ENCODE assay signal across 26 mouse cellular contexts in genomic region chr15:31332541-31333163, GRCm38 (mm10). TPM values are rescaled to one million over a fixed set of nuclear protein-coding genes. Genes with fewer than 3 reads are reported as not detected.
DNase-seq lines count a peak whose midpoint lies in the region; ATAC-seq and TF ChIP-seq lines count a peak whose summit lies in the region.
"Had no signal": no experiment of that assay in that cellular context is flagged by ENCODE, and none has a peak within 500 bp of the region (broad histone marks: within the 10 kb centered on the region; RNA-seq: fewer than 3 reads in every experiment).

No protein-coding gene starts in this region.

- no peak for DNase-seq in layer of hippocampus, adult 2 months (ENCODE audit: low spot score in 2 of 2)
- no peak for DNase-seq in layer of hippocampus, postnatal 10 days (ENCODE audit: low spot score in 2 of 2)
- peak; percentile 64 for DNase-seq in A20 (ENCODE audit: low read depth, low spot score)
- DNase-seq in forebrain, embryonic 14.5 days (ENCODE audit: low spot score), result no peak
- no peak for DNase-seq in adrenal gland, adult (ENCODE audit: inconsistent age in 2 of 2, low spot score in 1 of 2)
- DNase-seq in gastrocnemius, adult 18-20 months (ENCODE audit: low spot score), result no peak
- DNase-seq: adrenal gland, postnatal 14 days; cerebellum, adult 9-10 months; kidney, postnatal 36 days; layer of hippocampus, adult 9-11 months; lung, adult 18-20 months; lung, postnatal 10 days; midbrain, embryonic 14.5 days; retina, postnatal 1 day; right cerebral cortex, postnatal 25 days; thymus, adult 2 months had no signal

- 89% methylated on average over 7 of the region's 7 CpGs for WGBS in forebrain, embryonic 14.5 days

- H3K4me1 ChIP-seq in bone marrow macrophage, adult 2 months (ENCODE audit: control insufficient read depth, insufficient read depth, low read length), result peaks cover 74% of the 10 kb centered on the region
- H3K4me1 ChIP-seq in forebrain, embryonic 14.5 days (ENCODE audit: control insufficient read depth, insufficient read depth, low read length), result peaks cover 4% of the 10 kb centered on the region; the same call in 1 of the 2 replicates
- H3K4me1 ChIP-seq: intestine, embryonic 15.5 days had no signal

- no peak for TF ChIP-seq CTCF in layer of hippocampus, adult 2 months (conservative IDR thresholded peaks at IDR 0.05)
- no peak; the same call in 1 of the 2 replicates for TF ChIP-seq CTCF in bone marrow macrophage, adult 2 months (IDR thresholded peaks at IDR 0.05; ENCODE audit: low read depth, low read length)

- H3K4me3 ChIP-seq in layer of hippocampus, adult 2 months, result no peak overlapping the region
- no peak overlapping the region for H3K4me3 ChIP-seq in bone marrow macrophage, adult 2 months (ENCODE audit: insufficient read depth, low read length)
- H3K4me3 ChIP-seq in forebrain, embryonic 14.5 days (ENCODE audit: low read depth, low read length), result no peak overlapping the region
- H3K4me3 ChIP-seq: forebrain, embryonic 10.5 days; hindbrain, embryonic 10.5 days; intestine, embryonic 15.5 days; neural tube, embryonic 12.5 days had no signal

- H3K4me2 ChIP-seq in forebrain, embryonic 14.5 days (ENCODE audit: low read length), result no peak overlapping the region
- H3K4me2 ChIP-seq: heart, embryonic 11.5 days; intestine, embryonic 15.5 days; neural tube, embryonic 12.5 days had no signal

- H3K9ac ChIP-seq in forebrain, embryonic 14.5 days (ENCODE audit: low read length), result no peak overlapping the region
- H3K9ac ChIP-seq: intestine, embryonic 15.5 days; neural tube, embryonic 12.5 days had no signal

- peak overlapping the region; percentile 67 for H3K27ac ChIP-seq in layer of hippocampus, adult 2 months
- H3K27ac ChIP-seq in bone marrow macrophage, adult 2 months (ENCODE audit: insufficient read depth, low read depth, low read length), result peak overlapping the region; percentile 97
- H3K27ac ChIP-seq in forebrain, embryonic 14.5 days (ENCODE audit: low read depth, low read length), result no peak overlapping the region
- H3K27ac ChIP-seq: forebrain, embryonic 10.5 days; hindbrain, embryonic 10.5 days; intestine, embryonic 15.5 days; neural tube, embryonic 12.5 days; stomach, postnatal 0 days had no signal

- no peak for TF ChIP-seq POLR2A in bone marrow macrophage, adult 2 months (IDR thresholded peaks at IDR 0.05; ENCODE audit: borderline replicate concordance, low read depth, low read length)

- H3K36me3 ChIP-seq in forebrain, embryonic 14.5 days (ENCODE audit: control insufficient read depth, insufficient read depth, low read length), result no peaks in the 10 kb centered on the region
- H3K36me3 ChIP-seq: forebrain, embryonic 10.5 days; hindbrain, embryonic 10.5 days; intestine, embryonic 15.5 days; neural tube, embryonic 12.5 days had no signal

- peak; percentile 35 for ATAC-seq in megakaryocyte progenitor cell, adult 5-6 weeks (replicated peaks; ENCODE audit: poor library complexity)
- ATAC-seq in forebrain, embryonic 14.5 days, result no peak
- ATAC-seq: activated CD4-positive, CD25-positive, alpha-beta regulatory T cell, adult 4 months; hindbrain, embryonic 16.5 days; intestine, embryonic 15.5 days had no signal

- H3K27me3 ChIP-seq in forebrain, embryonic 14.5 days (replicated peaks; ENCODE audit: control insufficient read depth, insufficient read depth, low read length), result no peaks in the 10 kb centered on the region
- H3K27me3 ChIP-seq: intestine, embryonic 15.5 days; neural tube, embryonic 12.5 days had no signal

- no peaks in the 10 kb centered on the region for H3K9me3 ChIP-seq in forebrain, embryonic 14.5 days (replicated peaks; ENCODE audit: control insufficient read depth, low read length)
- H3K9me3 ChIP-seq: forebrain, embryonic 10.5 days; hindbrain, embryonic 10.5 days; intestine, embryonic 15.5 days; neural tube, embryonic 12.5 days had no signal

RNA-seq across cellular contexts. Expression of gene Ankrd33b, which starts 34.9 kb away (rescaled TPM):
- total RNA-seq in layer of hippocampus, adult 2 months (2021), result 10 to 100 TPM; 58.7 to 59.4 TPM
- 10 to 100 TPM; 13.6 to 13.9 TPM for total RNA-seq in layer of hippocampus, postnatal 10 days (2021)
- polyA plus RNA-seq in bone marrow macrophage, adult 2 months (2012; ENCODE audit: insufficient read depth, insufficient read length, missing spikeins), result 7.8 and 9.5 TPM in 2 replicates
- 0.20 and 0.79 TPM in 2 replicates for total RNA-seq in megakaryocyte progenitor cell, adult 5-6 weeks (2015)
- 0.29 and 0.61 TPM in 2 replicates for total RNA-seq in megakaryocyte progenitor cell, adult 5-6 weeks (2017)
- polyA plus RNA-seq in forebrain, embryonic 14.5 days (2014; fragmentation: Nextera tagmentation; extraction: Ambion mirVana), result 0.52 and 0.70 TPM in 2 replicates
- 10 to 100 TPM; 16.8 to 19.0 TPM for total RNA-seq in gastrocnemius, adult 18-20 months (2021)

Comparison
In these comparisons a context has a peak if more than half of its experiments do, and no peak if none do; other contexts are left out.
1. RNA of gene Ankrd33b, which starts 34.9 kb away (total RNA-seq): 58.7 to 59.4 TPM in layer of hippocampus, adult 2 months, 16.8 to 19.0 TPM in gastrocnemius, adult 18-20 months and 13.6 to 13.9 TPM in layer of hippocampus, postnatal 10 days; 0.20 to 0.79 TPM in megakaryocyte progenitor cell, adult 5-6 weeks; every median in the first group is over 4 times any median in the second.